Mouse (Mus musculus) intestine, embryonic 15.5 days (tissue): ENCODE results near the gene Zdhhc21. TPM values are rescaled to one million over a fixed set of nuclear protein-coding genes. Genes with fewer than 3 reads are reported as not detected.

Experiments used
- ATAC-seq: fragments of 200-750 bp; cut with Nextera tagmentation; 2 replicates; pipeline ENCODE4 v1.8.0; 2017; ENCODE audit warnings: moderate TSS enrichment, moderate library complexity
- H3K27ac ChIP-seq: fragments of 300-500 bp; sonication (generic); 2 replicates; pipeline ENCODE4 v1.5.1; 2015; ENCODE audit warnings: mild to moderate bottlenecking, inconsistent platforms
- H3K27me3 ChIP-seq: fragments of 300-500 bp; sonication (generic); replicated peaks from 2 replicates; pipeline ENCODE4 v1.6.1; 2015; ENCODE audit warnings: inconsistent platforms
- H3K36me3 ChIP-seq: fragments of 300-500 bp; sonication (generic); 2 replicates; pipeline ENCODE4 v1.6.1; 2015; ENCODE audit warnings: inconsistent platforms
- H3K4me1 ChIP-seq: fragments of 300-500 bp; sonication (generic); replicated peaks from 2 replicates; pipeline ENCODE4 v1.6.1; 2015; ENCODE audit warnings: inconsistent platforms
- H3K4me2 ChIP-seq: fragments of 300-500 bp; sonication (generic); replicated peaks from 2 replicates; pipeline ENCODE4 v1.6.1; 2015; ENCODE audit warnings: mild to moderate bottlenecking, inconsistent platforms
- H3K4me3 ChIP-seq: fragments of 300-500 bp; sonication (generic); replicated peaks from 2 replicates; pipeline ENCODE4 v1.5.1; 2015; ENCODE audit warnings: inconsistent platforms
- H3K9ac ChIP-seq: fragments of 300-500 bp; sonication (generic); 2 replicates; pipeline ENCODE4 v1.6.1; 2015; ENCODE audit warnings: inconsistent platforms
- H3K9me3 ChIP-seq: fragments of 300-500 bp; sonication (generic); 2 replicates; pipeline ENCODE4 v1.6.1; 2016; ENCODE audit warnings: inconsistent platforms
- WGBS: fragments of 180-500 bp; shearing (Covaris S2); methylation state at CpG from one replicate; pipeline ENCODE4 v1.1.7; 2015; 5-methylcytosine and 5-hydroxymethylcytosine counted together
- polyA plus RNA-seq: library from polyadenylated mRNA; unstranded; fragments of >200 nt; fragmentation: Nextera tagmentation; extraction: Ambion mirVana; gene quantifications from 2 replicates; pipeline ENCODE4 v1.2.1, GENCODE M21; 2015

The Zdhhc21 gene
- polyA plus RNA-seq, 1 experiment from 2014 or later = 17.7 TPM

DNA sequence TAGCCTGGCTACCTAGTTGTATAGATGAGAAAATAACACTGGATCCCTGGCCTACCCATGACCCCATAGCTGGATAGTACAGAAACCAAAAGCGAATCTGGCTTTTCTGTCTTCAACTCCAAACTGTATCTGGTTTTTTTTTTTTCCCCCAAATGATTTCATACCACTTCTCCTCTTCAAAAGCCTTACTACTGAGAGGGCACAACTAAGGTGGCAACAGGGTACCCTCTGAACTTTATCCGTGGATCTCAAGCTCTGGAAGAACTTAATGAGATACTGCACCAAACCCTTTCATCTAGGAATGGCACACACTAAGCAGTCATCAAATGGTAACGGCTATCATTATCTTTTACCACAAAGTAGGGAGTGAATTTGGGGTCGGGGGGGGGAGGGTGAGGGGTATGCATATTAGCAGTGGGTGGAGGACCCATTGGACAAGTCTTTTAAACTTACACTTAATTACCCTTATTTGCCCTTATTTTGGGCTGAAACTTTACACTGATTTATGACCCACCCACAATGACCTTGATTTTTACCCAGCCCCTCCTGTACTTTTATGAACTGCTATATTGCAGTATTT lies 1.2 kb downstream of the Zdhhc21 start:
- 28% methylated on average over 4 of the region's 4 CpGs for WGBS
- peak overlapping the region; percentile 77; the same call in 1 of the 2 replicates for H3K9ac ChIP-seq
- H3K4me1 ChIP-seq = no peaks in the 10 kb centered on the region
- H3K36me3 ChIP-seq = no peaks in the 10 kb centered on the region
- no peaks in the 10 kb centered on the region for H3K27me3 ChIP-seq
- peak overlapping the region; percentile 73; the same call in 1 of the 2 replicates for H3K27ac ChIP-seq
- peak overlapping the region; percentile 71 for H3K4me3 ChIP-seq
- no peaks in the 10 kb centered on the region for H3K9me3 ChIP-seq
- no peak for ATAC-seq
- H3K4me2 ChIP-seq = peak overlapping the region; percentile 84

DNA sequence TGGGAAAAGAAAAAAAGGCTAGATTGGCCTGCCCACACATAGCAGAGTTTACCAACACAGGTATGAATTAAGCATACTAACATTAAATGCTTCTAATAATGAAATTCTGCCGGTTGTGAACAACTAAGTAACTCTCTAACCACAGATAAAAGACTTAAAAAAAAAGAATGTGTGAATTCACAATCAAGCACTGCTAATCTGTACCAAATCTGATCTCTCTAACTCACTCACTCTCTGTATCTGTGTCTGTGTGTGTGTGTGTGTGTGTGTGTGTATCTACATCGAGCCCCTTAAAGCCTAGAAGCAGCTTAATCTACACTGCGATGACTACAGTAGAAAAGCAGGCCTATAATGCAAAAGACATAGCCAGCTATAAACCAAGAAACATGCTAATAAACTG lies 2.8 kb downstream of the Zdhhc21 start:
- Histone ChIP-seq H3K27ac (no peak overlapping the region), H3K9ac (no peak overlapping the region), H3K4me3 (no peak overlapping the region), H3K4me2 (no peak overlapping the region), H3K36me3 (no peaks in the 10 kb centered on the region), H3K9me3 (no peaks in the 10 kb centered on the region), H3K27me3 (no peaks in the 10 kb centered on the region), H3K4me1 (no peaks in the 10 kb centered on the region)
- ATAC-seq = no peak
- WGBS = 85% methylated on average over 3 of the region's 3 CpGs

DNA sequence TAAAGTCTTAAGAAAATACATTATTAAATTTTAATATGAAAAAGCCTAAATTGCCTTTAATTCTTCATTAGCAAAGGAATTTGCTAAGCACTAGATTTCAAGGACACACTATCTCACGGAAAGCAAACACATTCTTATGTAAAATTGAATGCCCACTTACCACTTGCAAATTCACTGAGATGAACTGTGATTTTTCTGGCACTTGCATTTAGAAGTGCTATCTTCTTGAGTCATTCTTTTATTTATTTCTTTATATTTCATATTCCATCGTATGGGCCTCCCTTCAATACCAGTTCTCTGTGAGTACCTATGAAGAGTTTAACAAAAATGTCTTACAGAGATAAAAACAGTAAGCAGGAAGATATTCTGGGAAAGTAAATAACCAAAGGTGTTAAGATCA lies 5.9 kb downstream of the Zdhhc21 start:
- H3K27me3 ChIP-seq = no peaks in the 10 kb centered on the region
- H3K27ac ChIP-seq = no peak overlapping the region
- no peaks in the 10 kb centered on the region for H3K36me3 ChIP-seq
- no peak overlapping the region for H3K4me3 ChIP-seq
- ATAC-seq = no peak
- no peak overlapping the region for H3K4me2 ChIP-seq
- 79% methylated on average over 2 of the region's 2 CpGs for WGBS
- H3K9me3 ChIP-seq = no peaks in the 10 kb centered on the region
- 0 out of 2 replicates have a peak, but pooled peaks cover 2% of the 10 kb centered on the region for H3K4me1 ChIP-seq
- H3K9ac ChIP-seq = no peak overlapping the region

DNA sequence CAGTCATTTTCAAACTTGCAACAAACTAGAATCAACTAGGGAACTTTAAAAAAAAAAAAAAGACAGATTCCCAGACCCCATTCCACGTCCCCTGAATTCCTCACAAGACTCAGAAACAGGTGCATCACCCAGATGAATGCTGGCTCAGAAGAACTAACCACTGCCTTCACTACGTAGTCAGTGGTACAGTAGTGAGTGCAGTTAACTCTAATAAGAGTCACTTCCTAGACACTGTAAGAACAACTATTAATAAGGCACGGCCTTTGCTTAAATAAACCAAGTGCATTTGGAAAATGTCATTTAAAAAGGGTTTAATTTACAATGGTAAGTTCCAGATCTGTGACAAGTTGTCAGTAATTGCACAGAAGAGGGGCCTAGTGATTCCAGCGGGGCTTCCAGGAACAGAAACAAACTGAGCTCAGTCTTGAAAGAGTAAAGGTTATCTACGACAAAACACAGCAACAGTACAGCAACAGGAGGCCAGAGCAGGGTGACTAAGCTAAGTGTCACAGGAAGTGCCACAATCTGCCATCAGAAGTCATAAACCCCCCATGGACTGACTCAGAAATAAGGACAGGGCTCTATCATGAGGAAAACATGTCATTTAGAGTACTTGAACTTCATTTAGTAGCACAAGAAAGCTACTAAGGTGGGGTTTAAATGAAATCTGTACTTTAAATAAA lies 11.1 kb downstream of the Zdhhc21 start:
- Histone ChIP-seq H3K4me2 (no peak overlapping the region), H3K4me3 (no peak overlapping the region), H3K4me1 (0 out of 2 replicates have a peak, but pooled peaks cover 2% of the 10 kb centered on the region), H3K27ac (no peak overlapping the region), H3K9ac (no peak overlapping the region), H3K9me3 (no peaks in the 10 kb centered on the region), H3K36me3 (no peaks in the 10 kb centered on the region), H3K27me3 (no peaks in the 10 kb centered on the region)
- 53% methylated on average over 5 of the region's 5 CpGs for WGBS
- ATAC-seq = peak; percentile 78

DNA sequence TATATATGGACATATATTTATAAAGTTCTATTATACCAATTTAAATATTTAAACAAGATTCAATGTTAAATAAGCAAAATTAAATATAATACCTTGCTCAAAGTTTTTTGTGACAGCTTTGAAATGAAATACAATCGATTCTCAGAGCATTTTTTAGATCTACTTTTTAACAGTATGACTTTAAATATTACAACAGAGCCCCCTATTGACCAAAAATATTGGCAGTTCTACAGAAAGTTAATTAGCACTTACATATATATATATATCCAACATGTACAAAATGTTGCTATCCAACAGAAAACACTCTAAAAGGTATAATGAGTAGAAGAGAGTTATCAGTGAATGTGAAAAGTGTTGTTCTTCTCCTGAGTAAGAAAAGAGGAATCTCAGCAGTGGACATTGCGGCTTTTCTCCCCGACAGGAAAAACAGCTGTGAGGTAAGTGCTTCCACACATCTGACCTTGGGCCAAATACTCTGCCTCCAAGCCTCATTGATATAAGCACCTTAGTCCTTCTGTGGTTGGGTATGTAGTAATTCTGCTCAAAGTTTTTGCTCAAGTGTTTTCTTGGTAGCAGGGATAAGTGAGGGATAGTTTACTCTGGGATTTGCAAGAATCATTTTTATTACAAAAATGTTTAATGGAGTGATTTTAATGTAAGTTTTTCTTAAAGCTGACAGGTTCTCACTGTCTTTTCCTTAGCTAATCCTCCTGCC lies 22.1 kb downstream of the Zdhhc21 start:
- no peaks in the 10 kb centered on the region for H3K4me1 ChIP-seq
- 68% methylated on average over 3 of the region's 3 CpGs for WGBS
- no peaks in the 10 kb centered on the region for H3K27me3 ChIP-seq
- H3K27ac ChIP-seq = no peak overlapping the region
- H3K9me3 ChIP-seq = no peaks in the 10 kb centered on the region
- no peak for ATAC-seq
- no peak overlapping the region for H3K9ac ChIP-seq
- H3K4me3 ChIP-seq = no peak overlapping the region
- peaks cover 4% of the 10 kb centered on the region; the same call in 1 of the 2 replicates for H3K36me3 ChIP-seq
- H3K4me2 ChIP-seq = no peak overlapping the region

DNA sequence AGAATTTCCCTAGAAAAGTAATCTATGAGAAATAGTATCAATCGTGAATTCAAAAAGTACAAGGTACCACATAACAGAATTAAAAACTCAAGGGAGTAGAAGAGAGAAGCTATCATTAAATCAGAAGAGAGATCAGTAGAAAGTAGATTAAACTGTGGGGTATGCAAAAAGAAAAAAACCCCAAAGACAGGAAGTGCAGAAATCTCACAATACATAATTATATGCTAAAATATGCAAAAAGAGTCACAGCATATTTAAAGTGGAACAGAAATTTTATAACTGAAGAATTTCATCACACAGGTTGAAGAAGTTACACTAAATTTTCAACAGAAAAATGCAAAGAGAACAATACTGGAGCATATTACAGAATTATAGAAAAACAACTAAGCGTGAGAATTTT lies 28.6 kb downstream of the Zdhhc21 start:
- ATAC-seq = no peak
- WGBS = 93% methylated on average over 2 of the region's 2 CpGs

DNA sequence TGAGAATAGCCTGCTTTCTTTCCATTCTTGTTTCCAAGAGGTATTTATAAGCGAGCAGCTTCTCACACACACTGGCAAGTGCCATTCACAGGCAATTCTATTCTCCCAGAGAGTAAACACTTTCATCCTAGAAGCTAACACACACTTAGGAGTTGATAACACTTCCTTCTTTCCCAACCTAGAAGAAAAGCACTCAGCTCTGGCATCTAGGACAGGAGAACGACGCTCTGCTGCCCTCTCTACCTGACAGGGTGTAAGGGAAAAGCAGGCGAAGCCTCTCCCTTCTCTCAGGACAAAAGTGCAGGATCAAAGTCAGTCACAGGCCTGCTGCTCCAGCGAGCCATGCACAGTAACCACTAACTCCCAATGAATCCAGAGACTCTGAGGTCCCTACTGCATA lies 30.3 kb downstream of the Zdhhc21 start:
- no peak overlapping the region for H3K27ac ChIP-seq
- no peak overlapping the region for H3K4me2 ChIP-seq
- no peaks in the 10 kb centered on the region for H3K4me1 ChIP-seq
- H3K4me3 ChIP-seq = no peak overlapping the region
- no peak for ATAC-seq
- H3K27me3 ChIP-seq = no peaks in the 10 kb centered on the region
- peaks cover 2% of the 10 kb centered on the region; the same call in 1 of the 2 replicates for H3K36me3 ChIP-seq
- no peak overlapping the region for H3K9ac ChIP-seq
- no peaks in the 10 kb centered on the region for H3K9me3 ChIP-seq
- WGBS = 48% methylated on average over 5 of the region's 5 CpGs

More for the DNA sequence above, 28.6 kb downstream of the Zdhhc21 start:
- no peak overlapping the region for H3K4me2 ChIP-seq
- H3K27ac ChIP-seq = no peak overlapping the region
- H3K4me3 ChIP-seq = no peak overlapping the region
- H3K9me3 ChIP-seq = no peaks in the 10 kb centered on the region
- H3K4me1 ChIP-seq = no peaks in the 10 kb centered on the region
- no peak overlapping the region for H3K9ac ChIP-seq
- no peaks in the 10 kb centered on the region for H3K27me3 ChIP-seq
- peaks cover 4% of the 10 kb centered on the region; the same call in 1 of the 2 replicates for H3K36me3 ChIP-seq

DNA sequence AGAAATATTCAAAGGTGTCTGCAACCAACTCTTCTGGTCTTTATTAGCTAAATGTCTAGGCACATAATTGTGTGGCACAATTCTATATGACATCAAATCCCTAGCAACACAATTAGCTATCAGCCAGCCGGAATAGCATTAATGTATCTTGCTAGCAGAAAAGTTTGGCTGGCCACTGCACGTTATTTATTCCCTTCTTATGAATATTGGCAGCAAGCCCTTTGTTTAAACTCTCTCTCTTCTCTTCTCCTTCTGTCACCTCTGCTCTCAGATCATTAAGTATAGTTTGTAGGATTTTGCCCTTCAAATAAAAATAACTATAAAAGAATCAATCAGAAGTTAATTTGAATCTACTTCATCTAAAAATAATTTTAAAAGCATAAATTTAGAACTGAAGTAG lies 32.8 kb downstream of the Zdhhc21 start:
- Histone ChIP-seq H3K4me3 (no peak overlapping the region), H3K9ac (no peak overlapping the region), H3K27me3 (no peaks in the 10 kb centered on the region), H3K36me3 (no peaks in the 10 kb centered on the region), H3K9me3 (no peaks in the 10 kb centered on the region), H3K4me1 (no peaks in the 10 kb centered on the region), H3K4me2 (no peak overlapping the region), H3K27ac (no peak overlapping the region)
- ATAC-seq = no peak
- WGBS = 67% methylated on average over 2 of the region's 2 CpGs

DNA sequence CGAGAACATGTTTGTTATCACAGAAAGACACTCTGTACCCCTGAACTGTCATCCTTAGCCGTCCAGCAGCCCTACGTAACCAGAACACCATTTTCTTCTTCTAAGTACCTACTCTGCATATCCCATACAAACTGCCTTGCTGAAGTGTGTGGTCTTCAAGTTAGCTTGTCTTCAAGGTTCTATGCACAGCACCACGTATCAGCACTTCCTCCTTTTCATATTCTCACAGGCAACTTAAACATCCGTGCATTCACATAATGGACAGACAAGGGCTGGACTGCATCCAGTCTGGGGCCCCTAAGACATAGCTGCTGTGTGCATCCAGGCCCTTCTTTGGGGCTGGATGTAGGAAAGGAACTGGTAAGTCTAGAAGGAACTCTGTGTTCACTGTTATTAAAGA lies 41.9 kb downstream of the Zdhhc21 start:
- no peak for ATAC-seq
- no peak overlapping the region for H3K27ac ChIP-seq
- H3K4me1 ChIP-seq = no peaks in the 10 kb centered on the region
- H3K36me3 ChIP-seq = no peaks in the 10 kb centered on the region
- no peaks in the 10 kb centered on the region for H3K9me3 ChIP-seq
- H3K4me2 ChIP-seq = no peak overlapping the region
- no peak overlapping the region for H3K9ac ChIP-seq
- H3K4me3 ChIP-seq = no peak overlapping the region
- H3K27me3 ChIP-seq = no peaks in the 10 kb centered on the region
- WGBS = 85% methylated on average over 5 of the region's 5 CpGs

DNA sequence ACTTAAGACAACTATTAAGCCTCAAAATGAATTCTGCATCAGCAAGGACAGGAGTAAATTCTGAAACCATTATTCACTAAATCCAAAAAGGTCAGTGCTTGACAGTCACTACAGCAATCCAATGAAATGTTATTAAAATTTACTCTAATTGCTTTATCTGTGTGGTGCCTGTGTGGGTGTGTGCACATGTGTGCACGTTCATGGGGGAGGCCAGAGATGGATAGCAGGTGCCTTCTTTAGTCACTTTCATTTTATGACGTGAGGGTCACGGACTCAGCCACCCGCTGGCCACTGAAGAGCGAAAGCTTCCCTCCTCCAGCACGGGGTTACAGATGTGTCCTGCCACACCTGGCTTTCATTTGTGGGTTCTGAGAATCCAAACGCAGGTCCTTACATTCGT lies 43.4 kb downstream of the Zdhhc21 start:
- Histone ChIP-seq H3K9ac (no peak overlapping the region), H3K27ac (no peak overlapping the region), H3K4me2 (no peak overlapping the region), H3K4me3 (no peak overlapping the region), H3K36me3 (no peaks in the 10 kb centered on the region), H3K4me1 (no peaks in the 10 kb centered on the region), H3K9me3 (no peaks in the 10 kb centered on the region), H3K27me3 (no peaks in the 10 kb centered on the region)
- WGBS = 89% methylated on average over 8 of the region's 8 CpGs
- ATAC-seq = no peak

DNA sequence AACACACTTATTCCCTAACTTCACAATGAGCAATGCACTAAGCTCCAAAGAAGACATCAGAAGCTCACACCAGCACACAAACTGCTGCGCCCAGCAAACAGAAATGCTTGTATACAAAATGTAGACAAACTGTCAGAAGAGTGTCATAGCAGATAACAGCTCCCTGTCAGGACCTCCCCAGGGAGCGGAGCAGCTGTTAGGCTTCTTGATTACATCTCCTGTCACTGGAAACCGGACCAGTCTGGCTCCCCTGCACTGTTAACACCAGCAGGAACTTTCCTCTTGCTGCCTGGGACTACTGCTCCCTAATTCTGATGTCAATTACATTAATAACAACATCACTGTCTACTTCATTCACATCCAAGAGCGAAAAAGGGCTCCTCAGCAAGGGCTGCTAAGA lies 44.5 kb downstream of the Zdhhc21 start:
- 48% methylated on average over 4 of the region's 4 CpGs for WGBS
- Histone ChIP-seq H3K9ac (no peak overlapping the region), H3K27me3 (no peaks in the 10 kb centered on the region), H3K9me3 (no peaks in the 10 kb centered on the region), H3K36me3 (no peaks in the 10 kb centered on the region), H3K4me2 (no peak overlapping the region), H3K4me3 (no peak overlapping the region), H3K4me1 (no peaks in the 10 kb centered on the region), H3K27ac (no peak overlapping the region)
- no peak for ATAC-seq

DNA sequence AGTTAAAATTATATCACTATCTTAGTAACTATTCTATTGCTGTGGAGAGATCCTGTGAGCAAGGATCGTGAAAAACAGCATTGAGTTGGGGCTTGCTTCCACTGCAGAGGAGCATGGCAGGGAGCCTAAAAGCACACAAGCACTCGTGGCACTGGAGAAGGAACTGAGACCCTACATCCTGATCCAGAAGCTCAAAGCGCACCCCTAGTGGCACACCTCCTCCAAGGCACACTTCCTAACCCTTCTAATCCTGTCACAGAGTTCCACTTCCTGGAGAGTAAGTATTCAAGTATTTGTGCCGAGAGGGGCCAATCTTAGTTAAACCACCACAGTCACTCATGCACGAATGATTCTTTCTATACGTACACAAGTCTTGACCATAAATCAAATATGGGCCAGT lies 46.4 kb downstream of the Zdhhc21 start:
- no peak for ATAC-seq
- 72% methylated on average over 6 of the region's 6 CpGs for WGBS
- Histone ChIP-seq H3K4me1 (no peaks in the 10 kb centered on the region), H3K36me3 (no peaks in the 10 kb centered on the region), H3K4me3 (no peak overlapping the region), H3K9ac (no peak overlapping the region), H3K27me3 (no peaks in the 10 kb centered on the region), H3K27ac (no peak overlapping the region), H3K4me2 (no peak overlapping the region), H3K9me3 (no peaks in the 10 kb centered on the region)
